Mouse (Mus musculus): ENCODE results near the gene Idh2. TPM values are rescaled to one million over a fixed set of nuclear protein-coding genes. Genes with fewer than 3 reads are reported as not detected.

Gene Idh2
- polyA plus RNA-seq, 1 experiment from 2014 or later, result 215 TPM

GRCm38 (mm10) chr7:80066675-80067455, 48.3 kb downstream of the Idh2 start:
- no peaks in the 10 kb centered on the region for H3K9me3 ChIP-seq (ENCODE audit: control insufficient read depth, low read length)
- no peaks in the 10 kb centered on the region for H3K27me3 ChIP-seq (replicated peaks; ENCODE audit: control insufficient read depth, insufficient read depth, low read length)
- no peak overlapping the region for H3K9ac ChIP-seq (ENCODE audit: low read depth, low read length)
- H3K36me3 ChIP-seq (ENCODE audit: control insufficient read depth, insufficient read depth, low read length), result no peaks in the 10 kb centered on the region
- no peak overlapping the region for H3K4me3 ChIP-seq (ENCODE audit: low read length)
- no peak overlapping the region for H3K4me2 ChIP-seq (ENCODE audit: low read length)
- peaks cover 38% of the 10 kb centered on the region for H3K4me1 ChIP-seq (ENCODE audit: control insufficient read depth, insufficient read depth, low read depth, low read length)
- no peak for ATAC-seq
- H3K27ac ChIP-seq (ENCODE audit: low read depth, low read length), result no peak overlapping the region
- 73% methylated on average over 13 of the region's 13 CpGs for WGBS

DNA sequence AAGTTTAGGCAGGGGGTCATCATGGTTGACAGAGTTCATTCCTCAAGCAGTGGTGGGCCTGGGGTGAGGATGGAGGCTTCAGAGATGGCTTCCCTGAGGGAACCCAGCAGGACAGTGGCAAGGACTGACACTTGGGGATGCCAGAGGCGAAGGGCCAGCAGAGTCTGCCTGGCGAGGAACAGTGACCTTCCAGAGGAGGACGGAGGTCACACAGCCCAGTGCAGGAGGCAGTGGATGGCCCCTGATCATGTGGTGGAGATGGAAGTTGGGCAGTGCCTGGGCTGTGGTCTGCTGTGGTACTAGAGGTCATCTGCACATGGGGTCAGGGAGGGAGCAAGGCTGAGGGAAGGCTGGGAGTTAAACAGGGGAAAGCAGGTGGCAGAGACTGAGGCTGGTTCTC, 49.9 kb downstream of the Idh2 start:
- Histone ChIP-seq H3K9me3 (ENCODE audit: control insufficient read depth, low read length) (no peaks in the 10 kb centered on the region), H3K27ac (ENCODE audit: low read depth, low read length) (no peak overlapping the region), H3K4me1 (ENCODE audit: control insufficient read depth, insufficient read depth, low read depth, low read length) (peaks cover 29% of the 10 kb centered on the region), H3K4me2 (ENCODE audit: low read length) (no peak overlapping the region), H3K36me3 (ENCODE audit: control insufficient read depth, insufficient read depth, low read length) (no peaks in the 10 kb centered on the region), H3K4me3 (ENCODE audit: low read length) (no peak overlapping the region), H3K9ac (ENCODE audit: low read depth, low read length) (no peak overlapping the region), H3K27me3 (replicated peaks; ENCODE audit: control insufficient read depth, insufficient read depth, low read length) (no peaks in the 10 kb centered on the region)
- ATAC-seq, result no peak
- 63% methylated on average over 3 of the region's 3 CpGs for WGBS

DNA sequence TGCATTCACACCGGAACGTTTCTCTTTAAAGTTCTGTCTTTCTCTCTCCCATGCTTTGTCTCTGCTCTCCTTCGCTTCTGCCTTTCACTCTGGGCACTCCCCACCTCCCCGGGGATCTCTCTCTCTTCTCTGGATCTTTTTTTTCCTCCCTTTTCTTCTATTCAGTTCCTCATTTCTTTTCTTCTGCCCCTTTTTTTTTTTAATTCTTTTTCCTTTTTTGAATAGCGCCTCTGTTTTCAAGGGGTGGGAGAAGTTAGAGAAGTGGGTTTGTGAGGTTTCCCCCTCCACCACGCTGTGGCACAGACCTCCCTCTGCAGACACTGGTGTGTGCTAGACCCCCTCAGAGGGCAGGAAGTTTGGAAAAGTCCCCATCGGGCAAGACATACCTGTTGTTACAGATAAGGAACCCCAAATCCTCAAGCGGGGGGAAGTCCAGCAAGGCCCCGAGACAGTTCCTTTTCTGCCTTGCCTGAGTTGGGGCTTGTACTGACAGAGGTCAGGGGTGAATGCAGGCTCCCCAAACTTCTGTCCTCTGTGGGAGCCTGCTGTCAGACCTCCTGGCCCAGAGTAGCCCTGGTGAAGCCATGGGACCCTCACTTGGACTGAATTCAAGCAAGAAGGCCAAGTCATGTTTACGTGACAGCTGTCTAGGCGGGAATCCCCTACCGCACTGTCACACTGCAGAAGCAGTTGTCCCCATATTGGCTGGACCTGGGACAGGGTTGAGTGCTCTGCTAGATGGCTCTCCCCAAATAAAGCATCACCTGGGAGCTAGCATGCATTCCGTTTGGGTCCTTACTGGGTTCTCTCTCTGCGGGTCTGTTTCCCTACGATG, 51.1 kb downstream of the Idh2 start:
- Histone ChIP-seq H3K9me3 (ENCODE audit: control insufficient read depth, low read length) (no peaks in the 10 kb centered on the region), H3K4me3 (ENCODE audit: low read length) (no peak overlapping the region), H3K9ac (ENCODE audit: low read depth, low read length) (no peak overlapping the region), H3K27ac (ENCODE audit: low read depth, low read length) (no peak overlapping the region), H3K4me2 (ENCODE audit: low read length) (no peak overlapping the region), H3K36me3 (ENCODE audit: control insufficient read depth, insufficient read depth, low read length) (no peaks in the 10 kb centered on the region), H3K4me1 (ENCODE audit: control insufficient read depth, insufficient read depth, low read depth, low read length) (peaks cover 20% of the 10 kb centered on the region), H3K27me3 (replicated peaks; ENCODE audit: control insufficient read depth, insufficient read depth, low read length) (no peaks in the 10 kb centered on the region)
- no peak for ATAC-seq
- 46% methylated on average over 15 of the region's 15 CpGs for whole genome bisulfite sequencing

DNA sequence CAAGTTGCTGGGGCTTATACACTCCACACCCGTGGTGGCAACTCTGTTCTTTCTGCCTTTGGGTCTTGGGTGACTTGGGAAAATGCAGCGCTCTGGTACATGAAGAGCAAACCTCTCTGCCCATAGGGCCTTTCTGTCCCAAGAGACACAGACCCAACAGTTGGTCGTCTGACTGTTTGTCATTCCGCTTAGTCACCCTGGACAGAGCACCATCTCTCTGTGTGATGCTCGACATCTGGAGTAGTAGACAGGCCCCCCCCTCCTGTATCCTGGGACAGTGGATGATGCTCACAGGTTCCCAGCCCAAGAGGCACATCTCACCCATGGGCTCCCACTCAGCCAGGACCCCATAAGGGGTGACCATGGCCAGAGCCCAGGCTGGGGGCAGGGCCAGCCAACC, 51.9 kb downstream of the Idh2 start:
- no peaks in the 10 kb centered on the region for H3K9me3 ChIP-seq (ENCODE audit: control insufficient read depth, low read length)
- H3K4me2 ChIP-seq (ENCODE audit: low read length), result no peak overlapping the region; the same call in 1 of the 2 replicates
- no peak overlapping the region for H3K9ac ChIP-seq (ENCODE audit: low read depth, low read length)
- 65% methylated on average over 5 of the region's 5 CpGs for WGBS
- H3K27me3 ChIP-seq (replicated peaks; ENCODE audit: control insufficient read depth, insufficient read depth, low read length), result no peaks in the 10 kb centered on the region
- no peaks in the 10 kb centered on the region for H3K36me3 ChIP-seq (ENCODE audit: control insufficient read depth, insufficient read depth, low read length)
- ATAC-seq, result no peak
- H3K4me1 ChIP-seq (ENCODE audit: control insufficient read depth, insufficient read depth, low read depth, low read length), result peaks cover 25% of the 10 kb centered on the region
- H3K27ac ChIP-seq (ENCODE audit: low read depth, low read length), result no peak overlapping the region
- H3K4me3 ChIP-seq (ENCODE audit: low read length), result no peak overlapping the region

GRCm38 (mm10) chr7:80062083-80062826, 52.9 kb downstream of the Idh2 start:
- Histone ChIP-seq H3K27ac (ENCODE audit: low read depth, low read length) (no peak overlapping the region), H3K4me2 (ENCODE audit: low read length) (no peak overlapping the region), H3K36me3 (ENCODE audit: control insufficient read depth, insufficient read depth, low read length) (no peaks in the 10 kb centered on the region), H3K9ac (ENCODE audit: low read depth, low read length) (no peak overlapping the region), H3K4me3 (ENCODE audit: low read length) (no peak overlapping the region), H3K9me3 (ENCODE audit: control insufficient read depth, low read length) (no peaks in the 10 kb centered on the region), H3K4me1 (ENCODE audit: control insufficient read depth, insufficient read depth, low read depth, low read length) (peaks cover 29% of the 10 kb centered on the region), H3K27me3 (replicated peaks; ENCODE audit: control insufficient read depth, insufficient read depth, low read length) (no peaks in the 10 kb centered on the region)
- WGBS, result 79% methylated on average over 17 of the region's 17 CpGs
- ATAC-seq, result no peak

DNA sequence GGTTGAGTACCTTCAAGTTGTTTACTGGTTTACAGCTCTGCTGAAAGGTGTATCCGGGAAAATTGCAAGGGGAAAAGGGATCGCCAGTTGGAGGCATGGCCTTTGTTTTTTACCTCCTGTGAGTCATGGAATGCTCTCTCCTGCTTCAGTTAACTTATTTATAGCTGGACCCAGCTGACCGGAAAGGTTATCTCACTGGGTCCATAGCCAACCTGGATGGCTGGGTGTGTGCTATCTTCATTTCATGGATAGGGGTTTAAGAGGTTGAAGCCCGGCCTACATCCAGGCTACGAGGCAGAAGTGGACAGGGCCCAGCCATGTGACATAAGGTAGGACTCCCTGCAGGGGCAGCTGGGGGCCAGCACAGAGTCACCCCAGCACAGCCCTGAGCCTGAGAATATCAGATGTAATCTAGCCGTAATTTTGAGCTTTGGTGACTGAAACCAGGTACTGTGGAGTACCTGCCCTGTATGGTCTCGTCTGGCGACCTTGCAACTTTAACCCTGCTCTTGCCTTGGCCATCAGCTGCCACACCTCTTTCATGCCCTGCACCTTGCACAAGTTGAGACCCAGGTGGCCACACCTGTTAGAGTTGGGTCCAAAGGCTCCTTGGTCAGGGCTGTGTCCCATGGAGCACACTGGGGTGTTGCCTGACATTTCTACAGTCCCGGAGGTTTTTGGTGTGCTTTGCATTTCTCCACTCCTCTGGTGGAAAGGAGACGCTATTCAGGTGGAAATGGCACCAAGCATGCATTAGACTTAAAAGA, 55.0 kb downstream of the Idh2 start:
- Histone ChIP-seq H3K36me3 (ENCODE audit: control insufficient read depth, insufficient read depth, low read length) (no peaks in the 10 kb centered on the region), H3K27ac (ENCODE audit: low read depth, low read length) (no peak overlapping the region), H3K9ac (ENCODE audit: low read depth, low read length) (no peak overlapping the region), H3K4me2 (ENCODE audit: low read length) (no peak overlapping the region), H3K4me1 (ENCODE audit: control insufficient read depth, insufficient read depth, low read depth, low read length) (peaks cover 37% of the 10 kb centered on the region), H3K9me3 (ENCODE audit: control insufficient read depth, low read length) (no peaks in the 10 kb centered on the region), H3K4me3 (ENCODE audit: low read length) (no peak overlapping the region), H3K27me3 (replicated peaks; ENCODE audit: control insufficient read depth, insufficient read depth, low read length) (no peaks in the 10 kb centered on the region)
- no peak for ATAC-seq
- 84% methylated on average over 10 of the region's 10 CpGs for WGBS

- Histone ChIP-seq H3K27ac (ENCODE audit: low read depth, low read length) (no peak overlapping the region), H3K4me2 (ENCODE audit: low read length) (no peak overlapping the region), H3K4me1 (ENCODE audit: control insufficient read depth, insufficient read depth, low read depth, low read length) (peaks cover 37% of the 10 kb centered on the region), H3K27me3 (replicated peaks; ENCODE audit: control insufficient read depth, insufficient read depth, low read length) (no peaks in the 10 kb centered on the region), H3K9me3 (ENCODE audit: control insufficient read depth, low read length) (no peaks in the 10 kb centered on the region), H3K4me3 (ENCODE audit: low read length) (no peak overlapping the region), H3K36me3 (ENCODE audit: control insufficient read depth, insufficient read depth, low read length) (no peaks in the 10 kb centered on the region), H3K9ac (ENCODE audit: low read depth, low read length) (no peak overlapping the region)
- ATAC-seq, result no peak
- 70% methylated on average over 13 of the region's 13 CpGs for WGBS
Observed at GRCm38 (mm10) chr7:80059064-80059838, 55.9 kb downstream of the Idh2 start.

DNA sequence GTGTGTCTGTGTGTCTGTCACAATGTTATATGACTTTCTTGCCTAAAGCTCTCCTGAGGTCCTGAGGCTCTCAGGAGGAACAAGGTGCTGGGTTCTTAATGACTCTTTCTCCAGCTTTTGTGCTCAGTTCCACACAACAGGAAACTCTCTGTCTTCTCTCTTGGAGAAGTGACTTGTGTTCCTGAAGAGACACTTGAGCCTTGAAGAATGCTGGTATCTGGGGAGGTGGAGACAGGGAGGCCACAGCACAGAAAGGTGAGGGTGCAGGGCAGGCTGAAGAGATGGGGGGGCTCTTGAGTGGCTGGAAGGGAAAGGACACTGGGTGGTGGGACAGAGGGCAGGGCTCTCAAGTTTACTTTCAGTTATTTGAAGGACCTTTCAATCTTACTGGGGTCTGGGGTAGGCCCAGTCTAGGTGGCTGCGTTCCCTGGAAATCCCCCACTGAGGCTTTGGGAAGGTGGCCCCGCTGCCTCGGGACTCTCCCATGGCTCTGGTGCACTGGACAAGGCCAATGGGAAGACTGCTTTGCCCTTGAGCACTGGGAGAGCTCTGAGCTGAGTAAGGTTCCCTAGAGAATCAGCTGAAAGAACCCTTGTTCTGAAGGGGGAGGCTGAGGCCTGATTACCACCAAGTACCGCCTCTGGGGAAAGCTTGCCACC, 56.7 kb downstream of the Idh2 start:
- no peak overlapping the region for H3K9ac ChIP-seq (ENCODE audit: low read depth, low read length)
- no peaks in the 10 kb centered on the region for H3K36me3 ChIP-seq (ENCODE audit: control insufficient read depth, insufficient read depth, low read length)
- H3K27ac ChIP-seq (ENCODE audit: low read depth, low read length), result no peak overlapping the region
- H3K9me3 ChIP-seq (ENCODE audit: control insufficient read depth, low read length), result no peaks in the 10 kb centered on the region
- ATAC-seq, result no peak
- H3K4me2 ChIP-seq (ENCODE audit: low read length), result no peak overlapping the region
- peaks cover 30% of the 10 kb centered on the region for H3K4me1 ChIP-seq (ENCODE audit: control insufficient read depth, insufficient read depth, low read depth, low read length)
- WGBS, result 71% methylated on average over 4 of the region's 4 CpGs
- H3K4me3 ChIP-seq (ENCODE audit: low read length), result no peak overlapping the region
- H3K27me3 ChIP-seq (replicated peaks; ENCODE audit: control insufficient read depth, insufficient read depth, low read length), result no peaks in the 10 kb centered on the region
